Mouse (Mus musculus) hindbrain, embryonic 14.5 days (tissue): ENCODE data around the gene E2f8. TPM values are rescaled to one million over a fixed set of nuclear protein-coding genes. Genes with fewer than 3 reads are reported as not detected.

Experiments
- ATAC-seq: fragments of 200-750 bp; cut with Nextera tagmentation; 2 replicates; pipeline ENCODE4 v1.8.0; 2017; ENCODE audit warnings: moderate number of reproducible peaks, mild to moderate bottlenecking, moderate TSS enrichment, moderate library complexity; ENCODE audit not compliant: low FRiP score
- DNase-seq: peaks from one replicate; pipeline ENCODE4 v3.0.0-alpha.2; 2015; ENCODE audit warnings: low spot score
- H3K27ac ChIP-seq: fragments of 300-500 bp; sonication (generic); 2 replicates; pipeline ENCODE4 v1.5.1; 2014; ENCODE audit warnings: mild to moderate bottlenecking, moderate library complexity
- H3K27me3 ChIP-seq: fragments of 300-500 bp; sonication (generic); 2 replicates; pipeline ENCODE4 v1.6.1; 2014; ENCODE audit warnings: mild to moderate bottlenecking, low read length, mixed read lengths; ENCODE audit not compliant: control insufficient read depth, insufficient read depth
- H3K36me3 ChIP-seq: fragments of 300-500 bp; sonication (generic); replicated peaks from 2 replicates; pipeline ENCODE4 v1.6.1; 2014; ENCODE audit not compliant: control insufficient read depth, insufficient read depth
- H3K4me1 ChIP-seq: fragments of 300-500 bp; sonication (generic); replicated peaks from 2 replicates; pipeline ENCODE4 v1.6.1; 2014; ENCODE audit warnings: antibody characterized with exemption, low read length, mixed read lengths; ENCODE audit not compliant: control insufficient read depth, insufficient read depth
- H3K4me2 ChIP-seq: fragments of 300-500 bp; sonication (generic); replicated peaks from 2 replicates; pipeline ENCODE4 v1.6.1; 2014; ENCODE audit warnings: mild to moderate bottlenecking, moderate library complexity
- H3K4me3 ChIP-seq: fragments of 300-500 bp; sonication (generic); replicated peaks from 2 replicates; pipeline ENCODE4 v1.5.1; 2014; ENCODE audit warnings: mild to moderate bottlenecking, low read length
- H3K9ac ChIP-seq: fragments of 300-500 bp; sonication (generic); 2 replicates; pipeline ENCODE4 v1.6.1; 2014
- H3K9me3 ChIP-seq: fragments of 300-500 bp; sonication (generic); 2 replicates; pipeline ENCODE4 v1.6.1; 2016; ENCODE audit warnings: low read length; ENCODE audit not compliant: control insufficient read depth
- WGBS: fragments of 180-500 bp; shearing (Covaris S2); extraction: QIAGEN DNeasy Blood & Tissue Kit; methylation state at CpG from one replicate; pipeline ENCODE4 v1.1.7; 2014; 5-methylcytosine and 5-hydroxymethylcytosine counted together
- polyA plus RNA-seq: library from polyadenylated mRNA; unstranded; fragments of >200 nt; fragmentation: Nextera tagmentation; extraction: Ambion mirVana; gene quantifications from 2 replicates; pipeline ENCODE4 v1.2.1, GENCODE M21; 2014

Gene E2f8
- polyA plus RNA-seq, 1 experiment from 2014 or later, result 2.4 TPM

DNA sequence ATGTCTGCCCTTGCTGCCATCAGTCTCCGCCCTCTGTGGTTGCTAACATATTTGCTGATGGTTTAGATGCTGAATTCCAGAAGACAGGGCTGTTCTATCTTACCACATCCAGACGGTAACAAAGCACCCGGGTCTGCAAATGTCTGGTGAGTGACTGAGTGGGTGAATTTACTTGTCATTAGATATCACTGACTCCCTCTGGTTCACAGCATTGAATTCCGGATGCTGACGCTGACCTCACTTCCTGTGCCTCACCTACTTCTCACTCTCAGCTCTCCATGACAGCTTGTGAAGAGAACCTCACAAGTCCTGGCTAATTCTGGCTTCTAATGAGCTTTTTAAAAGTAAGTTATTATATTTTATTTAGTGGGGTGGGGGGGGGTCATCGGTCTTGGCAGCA, 44.4 kb downstream of the E2f8 start:
- H3K4me3 ChIP-seq, result no peak overlapping the region
- H3K4me2 ChIP-seq, result no peak overlapping the region
- DNase-seq, result no peak
- peaks cover 13% of the 10 kb centered on the region for H3K4me1 ChIP-seq
- no peak overlapping the region for H3K27ac ChIP-seq
- H3K27me3 ChIP-seq, result peaks cover 74% of the 10 kb centered on the region
- no peaks in the 10 kb centered on the region for H3K36me3 ChIP-seq
- H3K9me3 ChIP-seq, result no peaks in the 10 kb centered on the region
- ATAC-seq, result no peak
- WGBS, result 84% methylated on average over 6 of the region's 6 CpGs
- H3K9ac ChIP-seq, result no peak overlapping the region

- Histone ChIP-seq H3K4me2 (no peak overlapping the region), H3K36me3 (no peaks in the 10 kb centered on the region), H3K9me3 (no peaks in the 10 kb centered on the region), H3K4me1 (peaks cover 13% of the 10 kb centered on the region), H3K27me3 (peaks cover 80% of the 10 kb centered on the region), H3K9ac (no peak overlapping the region), H3K4me3 (no peak overlapping the region), H3K27ac (0 out of 2 replicates have a peak overlapping the region, but pooled peaks have one; percentile 47)
- DNase-seq, result no peak
- no peak for ATAC-seq
- WGBS, result 29% methylated on average over 12 of the region's 12 CpGs
Measured at GRCm38 (mm10) chr7:48834989-48835626, 46.3 kb downstream of the E2f8 start.

DNA sequence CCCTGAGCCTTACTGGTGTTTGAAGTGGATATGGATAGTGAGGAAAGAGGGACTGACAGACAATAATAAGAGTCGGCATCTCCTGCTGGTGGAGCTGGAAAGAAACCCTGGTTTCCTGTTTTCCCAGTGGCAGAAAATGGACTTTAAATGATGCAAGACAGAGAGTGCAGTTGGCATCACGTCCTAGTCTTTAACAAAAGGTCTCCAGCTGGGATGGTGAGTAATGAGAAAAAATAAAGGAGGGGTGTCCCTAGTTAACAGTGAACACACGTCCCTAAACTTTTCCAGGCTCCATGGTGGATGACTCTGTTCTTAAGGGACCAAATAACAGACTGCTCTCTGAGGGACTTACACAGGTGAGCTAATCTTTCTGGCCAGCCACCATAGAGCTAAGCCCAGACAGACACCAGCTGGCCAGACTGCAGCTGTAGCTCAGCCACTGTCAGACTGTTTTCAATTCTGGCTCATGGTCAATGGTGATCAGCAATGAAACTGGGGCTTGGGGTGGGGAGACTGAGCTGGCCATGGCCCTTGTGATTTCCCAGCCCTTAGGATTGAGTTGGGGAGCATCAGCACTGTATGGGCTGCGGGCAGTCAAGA, 46.9 kb downstream of the E2f8 start:
- H3K4me2 ChIP-seq, result no peak overlapping the region
- 27% methylated on average over 4 of the region's 4 CpGs for WGBS
- H3K9ac ChIP-seq, result no peak overlapping the region
- no peak overlapping the region for H3K4me3 ChIP-seq
- DNase-seq, result no peak
- no peaks in the 10 kb centered on the region for H3K9me3 ChIP-seq
- peaks cover 13% of the 10 kb centered on the region for H3K4me1 ChIP-seq
- peak; percentile 28; the same call in 1 of the 2 replicates for ATAC-seq
- peaks cover 75% of the 10 kb centered on the region for H3K27me3 ChIP-seq
- H3K36me3 ChIP-seq, result no peaks in the 10 kb centered on the region
- peak overlapping the region; percentile 47; the same call in 1 of the 2 replicates for H3K27ac ChIP-seq

- ATAC-seq (no peak), DNase-seq (no peak)
- no peak overlapping the region for H3K4me2 ChIP-seq
- 91% methylated on average over 1 of the region's 1 CpGs for WGBS
- no peak overlapping the region for H3K9ac ChIP-seq
- no peaks in the 10 kb centered on the region for H3K9me3 ChIP-seq
- no peak overlapping the region for H3K27ac ChIP-seq
- H3K4me1 ChIP-seq, result peaks cover 13% of the 10 kb centered on the region
- no peak overlapping the region for H3K4me3 ChIP-seq
- peaks cover 64% of the 10 kb centered on the region for H3K27me3 ChIP-seq
- peaks cover 6% of the 10 kb centered on the region for H3K36me3 ChIP-seq
Measured at GRCm38 (mm10) chr7:48832735-48833134, 48.7 kb downstream of the E2f8 start.

DNA sequence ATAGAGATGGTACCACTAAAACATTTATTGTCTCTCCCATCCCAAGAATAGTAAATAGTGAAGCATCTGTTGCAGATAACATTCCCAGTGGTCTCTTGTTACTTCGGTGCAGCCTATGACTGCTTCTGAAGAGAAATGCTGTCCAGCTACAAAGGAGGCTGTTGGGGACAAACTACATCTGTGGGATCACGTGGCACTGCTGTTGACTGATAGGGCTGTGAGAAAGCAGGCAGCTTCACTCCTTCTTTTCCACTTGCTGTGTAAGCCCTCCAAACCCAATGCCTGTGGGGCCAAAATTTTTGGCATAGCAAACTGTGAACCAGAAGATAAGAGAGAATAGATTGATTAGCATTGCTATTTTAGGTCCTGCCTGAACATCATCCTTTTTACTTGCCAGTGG, 51.0 kb downstream of the E2f8 start:
- H3K4me2 ChIP-seq, result no peak overlapping the region
- peaks cover 10% of the 10 kb centered on the region for H3K4me1 ChIP-seq
- H3K9me3 ChIP-seq, result no peaks in the 10 kb centered on the region
- H3K4me3 ChIP-seq, result no peak overlapping the region
- peaks cover 27% of the 10 kb centered on the region for H3K36me3 ChIP-seq
- H3K27me3 ChIP-seq, result peaks cover 46% of the 10 kb centered on the region
- ATAC-seq (no peak), DNase-seq (no peak)
- H3K27ac ChIP-seq, result no peak overlapping the region
- no peak overlapping the region for H3K9ac ChIP-seq
- WGBS, result 78% methylated on average over 2 of the region's 2 CpGs

DNA sequence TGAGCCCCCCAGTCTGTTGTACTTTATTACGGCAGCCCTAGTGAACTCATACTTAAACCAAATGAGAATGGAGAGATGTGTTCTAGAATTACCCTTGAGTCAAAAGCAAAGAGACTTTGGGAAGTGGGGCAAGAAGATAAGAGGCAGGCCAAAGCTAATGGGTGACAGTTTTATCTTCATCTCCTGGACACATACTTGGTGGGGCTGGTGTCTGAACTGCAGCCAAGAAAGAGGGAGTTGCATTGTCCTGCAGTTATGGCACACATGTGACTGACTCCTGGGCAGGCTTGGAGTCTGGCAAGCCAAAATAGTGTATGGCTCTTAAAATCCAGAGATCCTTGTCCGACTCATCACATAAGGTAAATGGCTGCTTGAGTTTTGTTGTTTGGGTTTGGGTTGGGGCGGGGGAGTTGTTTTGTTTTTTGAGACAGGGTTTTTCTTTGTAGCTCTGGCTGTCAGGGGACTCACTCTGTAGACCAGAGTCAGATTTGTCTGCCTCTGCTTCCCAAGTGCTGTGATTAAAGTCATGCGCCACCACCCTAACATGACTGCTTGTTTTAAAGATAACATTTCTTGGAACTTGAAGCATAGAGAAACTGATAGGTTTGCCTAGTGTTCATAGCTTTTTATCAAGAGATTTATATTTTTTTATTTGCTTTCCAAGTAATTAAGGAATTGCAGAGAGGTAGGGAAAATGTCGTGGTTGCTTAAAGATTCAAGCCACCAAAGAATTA, 52.1 kb downstream of the E2f8 start:
- Histone ChIP-seq H3K4me1 (no peaks in the 10 kb centered on the region), H3K27me3 (peaks cover 46% of the 10 kb centered on the region), H3K27ac (no peak overlapping the region), H3K9ac (no peak overlapping the region), H3K9me3 (no peaks in the 10 kb centered on the region), H3K36me3 (peaks cover 38% of the 10 kb centered on the region), H3K4me2 (no peak overlapping the region), H3K4me3 (no peak overlapping the region)
- no peak for DNase-seq
- WGBS, result 87% methylated on average over 5 of the region's 5 CpGs
- no peak for ATAC-seq

DNA sequence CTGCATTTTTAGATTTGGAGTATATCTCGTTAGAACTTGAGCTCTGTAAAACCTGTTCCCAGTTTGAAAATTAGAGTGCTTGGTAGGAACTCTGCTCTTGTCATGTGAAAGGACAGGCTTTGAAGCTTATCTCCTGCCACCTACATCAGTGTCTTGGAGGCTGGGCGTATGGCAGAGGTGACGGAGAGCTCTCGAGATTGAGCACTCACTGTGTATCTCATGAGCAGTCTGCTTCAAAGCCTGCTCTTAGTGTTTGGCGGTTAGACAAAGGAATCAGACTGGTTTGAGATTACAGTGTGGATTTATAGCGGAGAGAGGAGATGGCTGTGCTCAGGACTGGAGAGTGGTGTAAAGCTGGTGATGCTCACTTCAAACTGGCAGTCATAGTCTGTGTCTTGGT, 56.2 kb downstream of the E2f8 start:
- Histone ChIP-seq H3K9me3 (no peaks in the 10 kb centered on the region), H3K4me2 (no peak overlapping the region), H3K36me3 (peaks cover 74% of the 10 kb centered on the region), H3K27me3 (peaks cover 7% of the 10 kb centered on the region; the same call in 1 of the 2 replicates), H3K9ac (no peak overlapping the region), H3K4me1 (no peaks in the 10 kb centered on the region), H3K27ac (no peak overlapping the region), H3K4me3 (no peak overlapping the region)
- ATAC-seq (no peak), DNase-seq (no peak)
- WGBS, result 92% methylated on average over 6 of the region's 6 CpGs

DNA sequence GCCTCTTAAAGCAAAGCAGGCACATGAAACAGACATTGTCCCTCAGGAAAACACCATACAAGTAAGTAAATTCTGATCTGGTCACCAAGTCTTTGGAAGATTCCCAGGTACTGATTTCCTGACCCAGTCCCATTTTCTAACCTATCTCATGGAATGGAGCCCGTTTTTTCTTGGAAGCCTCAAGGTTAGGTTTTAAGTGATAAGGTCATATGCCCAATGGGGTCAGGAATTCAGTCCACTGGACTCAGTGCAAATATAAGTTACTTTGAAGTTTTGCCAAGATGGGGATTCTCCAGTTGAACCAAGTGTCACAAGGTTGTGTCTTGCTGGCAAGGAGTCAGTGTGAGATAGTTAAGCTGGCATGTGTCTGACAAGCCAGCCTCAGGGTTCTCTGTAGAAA, 56.7 kb downstream of the E2f8 start:
- Histone ChIP-seq H3K4me3 (no peak overlapping the region), H3K4me2 (no peak overlapping the region), H3K27me3 (peaks cover 7% of the 10 kb centered on the region; the same call in 1 of the 2 replicates), H3K36me3 (peaks cover 79% of the 10 kb centered on the region), H3K9me3 (no peaks in the 10 kb centered on the region), H3K4me1 (no peaks in the 10 kb centered on the region), H3K27ac (no peak overlapping the region), H3K9ac (no peak overlapping the region)
- WGBS, result 95% methylated on average over 1 of the region's 1 CpGs
- ATAC-seq (no peak), DNase-seq (no peak)

GRCm38 (mm10) chr7:48823621-48824020, 57.8 kb downstream of the E2f8 start:
- no peak overlapping the region for H3K9ac ChIP-seq
- H3K4me3 ChIP-seq, result no peak overlapping the region
- no peak overlapping the region for H3K27ac ChIP-seq
- no peak for ATAC-seq
- H3K36me3 ChIP-seq, result peaks cover 89% of the 10 kb centered on the region
- no peaks in the 10 kb centered on the region for H3K4me1 ChIP-seq
- H3K4me2 ChIP-seq, result no peak overlapping the region
- WGBS, result 97% methylated on average over 3 of the region's 3 CpGs
- H3K9me3 ChIP-seq, result no peaks in the 10 kb centered on the region
- H3K27me3 ChIP-seq, result no peaks in the 10 kb centered on the region
- DNase-seq, result no peak
